Mouse (Mus musculus) limb, embryonic 14.5 days (tissue): ENCODE data around the gene Gm10837. TPM values are rescaled to one million over a fixed set of nuclear protein-coding genes. Genes with fewer than 3 reads are reported as not detected.
A peak's percentile ranks its signal among the peaks of the same experiment; 100 is the strongest.

Source experiments
- ATAC-seq: fragments of 200-750 bp; cut with Nextera tagmentation; 2 replicates; pipeline ENCODE4 v1.8.0; 2017; ENCODE audit warnings: low read depth, moderate number of reproducible peaks, moderate TSS enrichment; ENCODE audit not compliant: low FRiP score
- DNase-seq: peaks from one replicate; pipeline ENCODE4 v3.0.0-alpha.2; 2015; ENCODE audit warnings: low spot score
- H3K27ac ChIP-seq: fragments of 300-500 bp; sonication (generic); replicated peaks from 2 replicates; pipeline ENCODE4 v1.5.1; 2014; ENCODE audit warnings: low read depth, mild to moderate bottlenecking, low read length, moderate library complexity, mixed read lengths
- H3K27me3 ChIP-seq: fragments of 300-500 bp; sonication (generic); 2 replicates; pipeline ENCODE4 v1.6.1; 2014; ENCODE audit warnings: low read length, mixed read lengths; ENCODE audit not compliant: control insufficient read depth, insufficient read depth
- H3K36me3 ChIP-seq: fragments of 300-500 bp; sonication (generic); 2 replicates; pipeline ENCODE4 v1.6.1; 2014; ENCODE audit warnings: mild to moderate bottlenecking, low read length, moderate library complexity, mixed read lengths; ENCODE audit not compliant: control insufficient read depth, insufficient read depth
- H3K4me1 ChIP-seq: fragments of 300-500 bp; sonication (generic); 2 replicates; pipeline ENCODE4 v1.6.1; 2014; ENCODE audit warnings: antibody characterized with exemption, low read length, mixed read lengths; ENCODE audit not compliant: control insufficient read depth, insufficient read depth
- H3K4me2 ChIP-seq: fragments of 300-500 bp; sonication (generic); replicated peaks from 2 replicates; pipeline ENCODE4 v1.6.1; 2014; ENCODE audit warnings: low read depth, mild to moderate bottlenecking, low read length, moderate library complexity; ENCODE audit not compliant: severe bottlenecking
- H3K4me3 ChIP-seq: fragments of 300-500 bp; sonication (generic); replicated peaks from 2 replicates; pipeline ENCODE4 v1.5.1; 2014; ENCODE audit warnings: low read length
- H3K9ac ChIP-seq: fragments of 300-500 bp; sonication (generic); 2 replicates; pipeline ENCODE4 v1.6.1; 2014; ENCODE audit warnings: mild to moderate bottlenecking, low read depth, low read length, moderate library complexity; ENCODE audit not compliant: severe bottlenecking
- H3K9me3 ChIP-seq: fragments of 300-500 bp; sonication (generic); 2 replicates; pipeline ENCODE4 v1.6.1; 2016; ENCODE audit warnings: low read length; ENCODE audit not compliant: control insufficient read depth
- POLR2A ChIP-seq: fragments of 200-500 bp; IDR thresholded peaks from 2 replicates; pipeline ENCODE4 v1.8.0; 2012; ENCODE audit warnings: inconsistent platforms, mild to moderate bottlenecking, moderate library complexity, borderline replicate concordance; ENCODE audit not compliant: insufficient read depth, insufficient read length; ENCODE audit errors: extremely low read depth
- WGBS: fragments of 180-500 bp; shearing (Covaris S2); extraction: QIAGEN DNeasy Blood & Tissue Kit; methylation state at CpG from one replicate; pipeline ENCODE4 v1.1.7; 2014; 5-methylcytosine and 5-hydroxymethylcytosine counted together
- polyA plus RNA-seq, 2 experiments: library from polyadenylated mRNA; depleted of rRNA in 1 of 2; stranded (reverse) in 1 of 2; unstranded in 1 of 2; fragments of >200 nt; fragmentation: Nextera tagmentation in 1 of 2; extraction: Ambion mirVana in 1 of 2; gene quantifications; 2 replicates each; pipeline versions ENCODE4 v1.2.1 to v1.2.3; 2012 to 2014

The Gm10837 gene
- polyA plus RNA-seq, 2 experiments, result 0.12 TPM; not detected in 1

DNA sequence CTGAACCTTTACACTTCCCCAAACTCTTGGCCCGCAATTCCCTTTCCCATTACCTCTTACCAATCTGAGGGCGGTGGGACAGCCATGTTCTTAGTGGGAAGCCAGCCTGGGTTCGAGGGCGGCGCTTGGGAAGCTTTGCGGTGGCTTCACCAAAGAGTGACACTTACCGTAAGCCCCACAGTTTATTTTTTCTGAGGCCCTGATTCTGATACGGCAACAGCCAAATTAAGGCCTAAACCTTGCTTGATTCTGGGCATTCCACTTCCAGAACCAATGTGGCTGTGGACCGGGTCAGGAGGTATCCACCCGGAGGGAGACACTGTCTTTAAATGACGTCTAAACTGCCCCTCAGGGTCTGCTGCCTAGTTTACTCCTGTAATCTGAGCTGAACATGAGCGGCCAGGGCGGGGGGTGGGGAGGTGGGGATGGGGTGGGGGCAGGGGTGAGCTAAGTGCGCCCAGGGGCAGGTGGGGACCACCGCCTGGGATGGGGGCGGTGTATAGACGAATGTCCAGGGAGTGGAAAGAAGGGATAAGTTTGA, 17.1 kb upstream of the Gm10837 start:
- WGBS, result 5% methylated on average over 17 of the region's 17 CpGs
- peak overlapping the region; percentile 58; the same call in 1 of the 2 replicates for H3K4me3 ChIP-seq
- H3K9me3 ChIP-seq, result no peaks in the 10 kb centered on the region
- TF ChIP-seq POLR2A, result no peak
- peaks cover 7% of the 10 kb centered on the region; the same call in 1 of the 2 replicates for H3K4me1 ChIP-seq
- no peak for ATAC-seq
- no peak overlapping the region for H3K9ac ChIP-seq
- no peaks in the 10 kb centered on the region for H3K36me3 ChIP-seq
- H3K27ac ChIP-seq, result no peak overlapping the region
- DNase-seq, result no peak
- H3K4me2 ChIP-seq, result peak overlapping the region; percentile 65; the same call in 1 of the 2 replicates
- H3K27me3 ChIP-seq, result peaks cover 86% of the 10 kb centered on the region

DNA sequence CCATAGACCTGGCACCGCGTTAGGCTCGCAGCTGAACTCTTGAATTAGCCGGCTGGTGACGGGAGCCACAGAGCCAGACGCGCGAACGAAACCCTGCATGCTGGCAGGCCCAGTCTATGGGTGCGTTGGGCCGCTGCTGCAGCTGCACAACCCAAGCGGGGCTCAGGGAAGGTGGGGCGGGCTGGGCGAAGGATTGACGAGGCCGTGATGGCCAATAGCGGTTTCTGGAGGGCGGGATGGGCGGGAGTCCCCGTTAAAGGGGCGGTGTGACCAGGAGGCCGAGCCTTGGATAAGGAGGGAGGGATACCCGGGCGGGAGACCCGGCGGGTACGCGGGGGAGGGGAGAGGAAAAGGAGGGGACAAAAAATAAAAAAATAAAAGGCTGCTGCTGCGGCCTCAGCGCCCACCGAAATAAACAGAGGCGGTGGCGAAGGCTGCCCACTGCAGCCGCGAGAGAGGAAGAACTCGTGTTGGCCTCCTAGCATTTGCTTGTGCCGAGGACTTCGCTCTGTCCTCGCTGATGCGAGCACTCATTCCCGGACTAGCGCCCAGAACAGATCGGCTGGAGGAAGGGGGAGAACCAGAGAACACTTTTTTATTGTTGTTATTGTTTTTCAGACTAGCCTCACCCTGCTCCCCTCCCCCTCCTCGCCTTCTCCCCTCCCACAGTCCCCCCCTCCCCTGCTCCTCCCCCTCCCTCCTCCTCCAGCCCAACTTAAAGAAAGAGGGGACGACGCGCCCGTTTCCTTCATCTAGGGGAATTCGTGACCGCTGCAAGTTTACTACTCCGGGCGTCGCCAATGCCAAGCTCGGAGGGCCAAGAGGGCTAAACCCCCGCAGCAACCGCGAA, 16.1 kb upstream of the Gm10837 start:
- Histone ChIP-seq H3K36me3 (no peaks in the 10 kb centered on the region), H3K9me3 (no peaks in the 10 kb centered on the region), H3K9ac (peak overlapping the region; percentile 66), H3K4me1 (peaks cover 7% of the 10 kb centered on the region; the same call in 1 of the 2 replicates), H3K27ac (peak overlapping the region; percentile 82), H3K27me3 (peaks cover 85% of the 10 kb centered on the region), H3K4me3 (peak overlapping the region; percentile 58), H3K4me2 (peak overlapping the region; percentile 65)
- WGBS, result under 1% methylated on average over 57 of the region's 57 CpGs
- DNase-seq (peak; percentile 60), ATAC-seq (peak; percentile 72)
- TF ChIP-seq POLR2A, result 0 out of 2 replicates have a peak, but pooled peaks have one; percentile 11

DNA sequence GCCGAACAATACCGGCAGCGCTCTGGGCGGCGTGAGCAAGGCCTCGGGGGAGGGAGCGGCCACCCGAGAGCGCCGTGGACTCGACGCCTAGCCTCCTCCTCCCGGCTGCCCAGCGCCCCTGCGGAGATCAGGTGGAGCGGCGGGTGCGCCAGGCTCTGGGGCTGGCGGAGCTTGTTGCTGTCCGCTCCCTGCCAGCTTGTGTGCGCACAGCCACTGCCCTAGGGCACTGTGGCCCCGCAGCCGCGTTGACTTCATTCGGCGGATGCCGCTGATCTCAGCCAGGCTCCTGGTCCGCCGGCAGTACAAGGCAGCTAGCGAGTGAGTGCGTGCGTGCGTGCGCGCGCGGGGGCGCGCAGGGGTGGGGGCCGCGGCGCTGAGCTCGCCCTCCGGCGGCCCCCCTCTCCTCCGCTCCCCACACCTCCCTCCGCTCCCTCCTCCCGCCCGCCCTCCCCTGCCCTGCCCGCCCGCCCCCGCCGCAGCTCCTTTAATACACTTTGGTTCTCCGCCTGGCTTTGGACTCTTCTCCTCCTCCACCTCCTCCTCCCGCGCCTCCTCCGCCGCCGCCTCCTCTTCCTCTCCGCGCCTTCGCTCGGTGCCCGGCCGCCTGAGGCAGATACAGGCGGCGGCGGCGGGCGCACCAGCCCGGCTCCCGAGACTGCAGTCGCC, 15.4 kb upstream of the Gm10837 start, which contains the start of gene Zic2:
Zic2 (plus strand) TSS at position 545 of the 666 bp plus-strand sequence.
- peaks cover 7% of the 10 kb centered on the region; the same call in 1 of the 2 replicates for H3K4me1 ChIP-seq

DNA sequence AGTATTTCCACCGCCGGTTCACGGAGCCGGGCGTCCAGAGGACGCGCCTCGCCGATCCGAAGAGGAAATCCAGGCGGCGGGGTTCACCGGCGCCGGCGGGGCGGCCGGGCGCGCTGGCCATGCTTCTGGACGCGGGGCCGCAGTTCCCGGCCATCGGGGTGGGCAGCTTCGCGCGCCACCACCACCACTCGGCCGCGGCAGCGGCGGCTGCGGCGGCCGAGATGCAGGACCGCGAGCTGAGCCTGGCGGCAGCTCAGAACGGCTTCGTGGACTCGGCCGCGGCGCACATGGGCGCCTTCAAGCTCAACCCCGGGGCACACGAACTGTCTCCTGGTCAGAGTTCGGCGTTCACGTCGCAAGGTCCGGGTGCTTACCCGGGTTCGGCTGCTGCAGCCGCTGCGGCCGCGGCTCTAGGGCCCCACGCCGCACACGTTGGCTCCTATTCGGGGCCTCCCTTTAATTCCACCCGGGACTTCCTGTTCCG, 14.8 kb upstream of the Gm10837 start:
- no peak for TF ChIP-seq POLR2A
- no peak for ATAC-seq

More for the DNA sequence above, 15.4 kb upstream of the Gm10837 start, which contains the start of gene Zic2:
- peak; percentile 60 for ATAC-seq
- peaks cover 78% of the 10 kb centered on the region for H3K27me3 ChIP-seq
- WGBS, result 0% methylated on average over 29 of the region's 73 CpGs
- 0 out of 2 replicates have a peak, but pooled peaks have one; percentile 39 for TF ChIP-seq POLR2A
- peak within 1 kb of the TSS; percentile 85 for H3K27ac ChIP-seq
- H3K9me3 ChIP-seq, result no peaks in the 10 kb centered on the region
- no peaks in the 10 kb centered on the region for H3K36me3 ChIP-seq
- H3K4me3 ChIP-seq, result peak within 1 kb of the TSS; percentile 58
- peak within 1 kb of the TSS; percentile 66 for H3K9ac ChIP-seq
- no peak for DNase-seq
- peak within 1 kb of the TSS; percentile 65 for H3K4me2 ChIP-seq

More for the DNA sequence above, 14.8 kb upstream of the Gm10837 start:
- peak overlapping the region; percentile 85 for H3K27ac ChIP-seq
- peaks cover 7% of the 10 kb centered on the region; the same call in 1 of the 2 replicates for H3K4me1 ChIP-seq
- 2% methylated on average over 33 of the region's 65 CpGs for WGBS
- peaks cover 75% of the 10 kb centered on the region for H3K27me3 ChIP-seq
- H3K4me2 ChIP-seq, result peak overlapping the region; percentile 65
- no peaks in the 10 kb centered on the region for H3K36me3 ChIP-seq
- DNase-seq, result no peak
- peak overlapping the region; percentile 58 for H3K4me3 ChIP-seq
- H3K9me3 ChIP-seq, result no peaks in the 10 kb centered on the region
- H3K9ac ChIP-seq, result peak overlapping the region; percentile 66
